In genomic region chr3:60003622-60004021, GRCm38 (mm10) we compare ENCODE assay signal across 33 mouse cellular contexts. TPM values are rescaled to one million over a fixed set of nuclear protein-coding genes. Genes with fewer than 3 reads are reported as not detected.
"Had no signal": no experiment of that assay in that cellular context is flagged by ENCODE, and none has a peak within 500 bp of the region (broad histone marks: within the 10 kb centered on the region; RNA-seq: fewer than 3 reads in every experiment).

No protein-coding gene starts in this region.

- H3K9ac ChIP-seq: embryonic facial prominence, embryonic 12.5 days; embryonic facial prominence, embryonic 13.5 days; embryonic facial prominence, embryonic 15.5 days; forebrain, embryonic 12.5 days; forebrain, embryonic 13.5 days; forebrain, embryonic 15.5 days; forebrain, postnatal 0 days had no signal

- H3K4me1 ChIP-seq: embryonic facial prominence, embryonic 10.5 days; embryonic facial prominence, embryonic 12.5 days; embryonic facial prominence, embryonic 13.5 days; embryonic facial prominence, embryonic 15.5 days; forebrain, embryonic 10.5 days; forebrain, embryonic 12.5 days; forebrain, embryonic 13.5 days; forebrain, embryonic 15.5 days had no signal

- H3K27ac ChIP-seq: embryonic facial prominence, embryonic 10.5 days; embryonic facial prominence, embryonic 12.5 days; embryonic facial prominence, embryonic 13.5 days; embryonic facial prominence, embryonic 15.5 days; forebrain, embryonic 10.5 days; forebrain, embryonic 12.5 days; forebrain, embryonic 13.5 days; forebrain, embryonic 15.5 days; gastrocnemius, adult 2 months; heart, adult 2 months had no signal

- DNase-seq: cerebellum, adult 2 months; cerebellum, adult 8-10 months; cerebellum, adult 9-10 months; cerebellum, adult 9-11 months; cerebellum, postnatal 10 days; cerebellum, postnatal 14 days; cerebellum, postnatal 25 days; cerebellum, postnatal 36 days; embryo, embryonic 11 days; forebrain, postnatal 0 days; gastrocnemius, adult 2 months; gastrocnemius, postnatal 10 days; gastrocnemius, postnatal 14 days; gastrocnemius, postnatal 25 days; gastrocnemius, postnatal 36 days; heart, adult 11 months; heart, adult 18-20 months; heart, adult 2 months had no signal

- ATAC-seq: forebrain, embryonic 13.5 days; forebrain, embryonic 14.5 days; forebrain, embryonic 15.5 days; forebrain, postnatal 0 days had no signal

- H3K36me3 ChIP-seq: embryonic facial prominence, embryonic 10.5 days; embryonic facial prominence, embryonic 12.5 days; embryonic facial prominence, embryonic 13.5 days; embryonic facial prominence, embryonic 15.5 days; forebrain, embryonic 10.5 days; forebrain, embryonic 12.5 days; forebrain, embryonic 15.5 days had no signal

- H3K4me3 ChIP-seq: embryonic facial prominence, embryonic 10.5 days; embryonic facial prominence, embryonic 12.5 days; embryonic facial prominence, embryonic 13.5 days; embryonic facial prominence, embryonic 15.5 days; erythroblast, embryonic 14.5 days; forebrain, embryonic 10.5 days; forebrain, embryonic 12.5 days; forebrain, embryonic 13.5 days; forebrain, embryonic 15.5 days; gastrocnemius, adult 2 months; heart, adult 2 months had no signal

- H3K4me2 ChIP-seq: embryonic facial prominence, embryonic 12.5 days; embryonic facial prominence, embryonic 13.5 days; embryonic facial prominence, embryonic 15.5 days; forebrain, embryonic 12.5 days; forebrain, embryonic 13.5 days; forebrain, embryonic 15.5 days had no signal

- H3K9me3 ChIP-seq: embryonic facial prominence, embryonic 10.5 days; embryonic facial prominence, embryonic 12.5 days; embryonic facial prominence, embryonic 13.5 days; embryonic facial prominence, embryonic 15.5 days; forebrain, embryonic 10.5 days; forebrain, embryonic 12.5 days; forebrain, embryonic 13.5 days; forebrain, embryonic 15.5 days had no signal

- H3K27me3 ChIP-seq: embryonic facial prominence, embryonic 12.5 days; embryonic facial prominence, embryonic 13.5 days; embryonic facial prominence, embryonic 15.5 days; forebrain, embryonic 12.5 days; forebrain, embryonic 13.5 days; forebrain, embryonic 15.5 days had no signal

RNA-seq across cellular contexts. Expression of gene Aadacl2, which starts 2.9 kb away (rescaled TPM):
- polyA plus RNA-seq: cerebellum, adult 2 months; cortical plate, adult 2 months; embryonic facial prominence, embryonic 10.5 days; embryonic facial prominence, embryonic 11.5 days; embryonic facial prominence, embryonic 12.5 days; erythroblast, embryonic 14.5 days; forebrain, embryonic 10.5 days; forebrain, embryonic 11.5 days; forebrain, embryonic 12.5 days; forebrain, embryonic 13.5 days; forebrain, embryonic 14.5 days; forebrain, embryonic 15.5 days; forebrain, postnatal 0 days; frontal cortex, adult 2 months; gonadal fat pad, adult 2 months; heart, adult 2 months had no signal

RNA-seq across cellular contexts. Expression of gene Aadac, which starts 21.9 kb away (rescaled TPM):
- polyA plus RNA-seq: cerebellum, adult 2 months; cortical plate, adult 2 months; embryonic facial prominence, embryonic 10.5 days; embryonic facial prominence, embryonic 11.5 days; embryonic facial prominence, embryonic 13.5 days; erythroblast, embryonic 14.5 days; forebrain, embryonic 10.5 days; forebrain, embryonic 11.5 days; forebrain, embryonic 12.5 days; forebrain, embryonic 13.5 days; forebrain, embryonic 14.5 days; forebrain, embryonic 15.5 days; forebrain, postnatal 0 days; frontal cortex, adult 2 months; heart, adult 2 months had no signal
